Mouse (Mus musculus): Measurements from ENCODE around the gene Gm11554. TPM values are rescaled to one million over a fixed set of nuclear protein-coding genes. Genes with fewer than 3 reads are reported as not detected.

The Gm11554 gene
- not detected for polyA plus RNA-seq (2015; fragmentation: Illumina TruSeq; extraction: RNeasy Lipid Tissue Mini Kit (QIAGEN cat#74804); ENCODE audit: insufficient read depth, low read depth, low replicate concordance)

DNA sequence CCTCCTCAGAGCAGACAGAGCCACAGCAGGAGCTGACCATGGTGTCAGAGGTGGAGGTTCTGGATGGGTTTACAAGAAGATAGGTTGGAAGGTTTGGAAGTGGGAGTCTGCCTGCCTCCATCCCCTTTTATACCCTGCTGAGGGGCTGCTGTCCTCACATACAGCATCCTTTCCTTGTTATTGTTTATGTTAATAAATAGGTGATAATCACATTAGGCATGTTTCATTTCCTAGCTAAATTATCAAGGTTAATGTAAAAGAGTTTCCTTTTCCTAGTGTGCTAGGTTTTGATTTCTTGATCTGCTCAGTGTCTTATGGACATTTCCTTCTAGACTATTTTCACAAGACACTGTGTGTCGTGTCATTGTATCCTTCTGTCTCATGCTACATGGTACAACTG, at the start of gene Gm11554:
Gene Gm11554, minus strand, starts transcription at position 101 of the 400 bp plus-strand sequence.

DNA sequence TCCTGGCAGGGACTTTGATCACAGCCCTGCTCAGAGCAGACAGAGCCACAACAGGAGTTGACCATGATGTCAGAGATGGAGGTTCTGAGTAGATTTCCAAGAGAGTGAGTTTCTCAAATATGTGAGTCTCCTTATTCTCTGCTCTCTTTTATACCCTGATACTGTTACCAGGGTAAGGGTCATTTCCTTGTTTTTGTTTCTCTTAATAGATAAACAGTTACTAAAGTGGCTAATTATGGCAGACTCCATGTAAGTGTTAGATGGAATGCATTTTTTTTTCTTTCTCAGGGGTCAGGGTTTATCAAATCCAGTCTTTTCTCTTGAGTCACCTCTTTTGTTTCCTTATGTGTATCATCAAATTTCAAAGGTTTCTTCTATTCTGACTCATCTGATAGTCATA, 47.3 kb upstream of the Gm11554 start, which contains the start of gene Krtap4-16:
Gene Krtap4-16, minus strand, starts transcription at position 101 of the 400 bp plus-strand sequence.

GRCm38 (mm10) chr11:99837966-99838365, 33.7 kb upstream of the Gm11554 start, which contains the start of gene 2300003K06Rik:
Gene 2300003K06Rik, minus strand, starts transcription at chr11:99838066.

DNA sequence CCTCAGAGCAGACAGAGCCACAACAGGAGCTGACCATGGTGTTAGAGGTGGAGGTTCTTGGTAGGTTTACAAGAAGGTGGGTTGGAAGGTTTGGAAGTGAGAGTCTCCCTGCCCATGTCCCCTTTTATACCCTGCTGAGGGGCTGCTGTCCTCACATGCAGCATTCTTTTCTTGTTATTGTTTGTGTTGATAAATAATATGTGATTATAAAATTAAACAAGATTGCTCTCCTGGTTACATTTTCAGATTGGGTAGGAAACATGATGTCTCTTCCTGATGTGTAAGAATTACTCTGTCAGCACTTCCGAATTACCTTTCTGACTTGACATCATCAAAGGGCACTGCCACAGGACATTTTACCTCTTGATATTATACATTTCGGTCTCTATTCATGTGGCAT, 11.3 kb upstream of the Gm11554 start, which contains the start of gene Gm11564:
Gene Gm11564, minus strand, starts transcription at position 101 of the 400 bp plus-strand sequence.

DNA sequence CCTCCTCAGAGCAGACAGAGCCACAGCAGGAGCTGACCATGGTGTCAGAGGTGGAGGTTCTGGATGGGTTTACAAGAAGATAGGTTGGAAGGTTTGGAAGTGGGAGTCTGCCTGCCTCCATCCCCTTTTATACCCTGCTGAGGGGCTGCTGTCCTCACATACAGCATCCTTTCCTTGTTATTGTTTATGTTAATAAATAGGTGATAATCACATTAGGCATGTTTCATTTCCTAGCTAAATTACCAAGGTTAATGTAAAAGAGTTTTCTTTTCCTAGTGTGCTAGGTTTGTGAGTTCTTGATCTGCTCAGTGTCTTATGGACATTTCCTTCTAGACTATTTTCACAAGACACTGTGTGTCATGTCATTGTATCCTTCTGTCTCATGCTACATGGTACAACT, 5.5 kb upstream of the Gm11554 start, which contains the start of gene Krtap4-13:
Gene Krtap4-13, minus strand, starts transcription at position 101 of the 400 bp plus-strand sequence.

DNA sequence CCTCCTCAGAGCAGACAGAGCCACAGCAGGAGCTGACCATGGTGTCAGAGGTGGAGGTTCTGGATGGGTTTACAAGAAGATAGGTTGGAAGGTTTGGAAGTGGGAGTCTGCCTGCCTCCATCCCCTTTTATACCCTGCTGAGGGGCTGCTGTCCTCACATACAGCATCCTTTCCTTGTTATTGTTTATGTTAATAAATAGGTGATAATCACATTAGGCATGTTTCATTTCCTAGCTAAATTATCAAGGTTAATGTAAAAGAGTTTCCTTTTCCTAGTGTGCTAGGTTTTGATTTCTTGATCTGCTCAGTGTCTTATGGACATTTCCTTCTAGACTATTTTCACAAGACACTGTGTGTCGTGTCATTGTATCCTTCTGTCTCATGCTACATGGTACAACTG, 5.4 kb downstream of the Gm11554 start, which contains the start of gene Gm11569:
Gene Gm11569, minus strand, starts transcription at position 101 of the 400 bp plus-strand sequence.

DNA sequence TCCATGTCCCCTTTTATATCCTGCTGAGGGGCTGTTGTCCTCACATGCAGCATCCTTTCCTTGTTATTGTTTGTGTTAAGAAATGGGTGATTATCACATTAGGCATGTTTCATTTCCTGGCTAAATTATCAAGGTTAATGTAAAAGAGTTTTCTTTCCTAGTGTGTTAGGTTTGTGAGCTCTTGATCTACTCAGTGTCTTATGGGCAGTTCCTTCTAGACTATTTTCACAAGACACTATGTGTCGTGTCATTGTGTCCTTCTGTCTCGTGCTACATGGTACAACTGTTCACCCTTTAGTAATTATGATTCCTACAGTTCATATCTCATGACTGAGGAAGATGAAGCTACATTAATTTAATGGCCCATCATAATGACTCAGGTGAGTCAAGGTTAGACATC, 10.9 kb downstream of the Gm11554 start, which contains the start of gene Gm11596:
Gene Gm11596, minus strand, starts transcription at position 101 of the 400 bp plus-strand sequence.

GRCm38 (mm10) chr11:99784900-99785299, 19.3 kb downstream of the Gm11554 start, which contains the start of gene Krtap4-9:
Gene Krtap4-9, plus strand, starts transcription at chr11:99785200.

DNA sequence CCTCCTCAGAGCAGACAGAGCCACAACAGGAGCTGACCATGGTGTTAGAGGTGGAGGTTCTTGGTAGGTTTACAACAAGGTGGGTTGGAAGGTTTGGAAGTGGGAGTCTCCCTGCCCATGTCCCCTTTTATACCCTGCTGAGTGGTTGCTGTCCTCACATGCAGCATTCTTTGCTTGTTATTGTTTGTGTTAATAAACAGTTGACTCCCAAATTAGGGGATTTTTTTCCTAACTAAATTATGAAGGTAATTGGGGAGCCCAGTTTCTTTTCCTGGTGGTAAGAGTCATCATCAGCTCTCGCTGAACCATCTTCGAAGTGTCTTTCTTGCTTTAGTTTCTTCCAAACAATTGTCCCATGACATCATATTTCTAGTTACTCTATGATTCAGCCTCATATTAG, 23.6 kb downstream of the Gm11554 start, which contains the start of gene Krtap4-8:
Gene Krtap4-8, minus strand, starts transcription at position 101 of the 400 bp plus-strand sequence.

GRCm38 (mm10) chr11:99772813-99773212, 31.4 kb downstream of the Gm11554 start, which contains the start of gene Gm11595:
Gene Gm11595, minus strand, starts transcription at chr11:99772913.

Other genes with a start within 250 kb of the Gm11554 start
- gene Krtap3-2, start 247.6 kb downstream of the Gm11554 start, polyA plus RNA-seq (2015; fragmentation: Illumina TruSeq; extraction: RNeasy Lipid Tissue Mini Kit (QIAGEN cat#74804); ENCODE audit: insufficient read depth, low read depth, low replicate concordance) = not detected
- not detected for gene Gm11939, start 245.0 kb downstream of the Gm11554 start, polyA plus RNA-seq (2015; fragmentation: Illumina TruSeq; extraction: RNeasy Lipid Tissue Mini Kit (QIAGEN cat#74804); ENCODE audit: insufficient read depth, low read depth, low replicate concordance)
- gene Krtap3-1, start 237.8 kb downstream of the Gm11554 start, polyA plus RNA-seq (2015; fragmentation: Illumina TruSeq; extraction: RNeasy Lipid Tissue Mini Kit (QIAGEN cat#74804); ENCODE audit: insufficient read depth, low read depth, low replicate concordance) = not detected
- not detected for gene Krtap1-5, start 223.4 kb downstream of the Gm11554 start, polyA plus RNA-seq (2015; fragmentation: Illumina TruSeq; extraction: RNeasy Lipid Tissue Mini Kit (QIAGEN cat#74804); ENCODE audit: insufficient read depth, low read depth, low replicate concordance)
- gene Krtap1-4, start 220.8 kb downstream of the Gm11554 start, polyA plus RNA-seq (2015; fragmentation: Illumina TruSeq; extraction: RNeasy Lipid Tissue Mini Kit (QIAGEN cat#74804); ENCODE audit: insufficient read depth, low read depth, low replicate concordance) = not detected
- not detected for gene Krtap1-3, start 213.1 kb downstream of the Gm11554 start, polyA plus RNA-seq (2015; fragmentation: Illumina TruSeq; extraction: RNeasy Lipid Tissue Mini Kit (QIAGEN cat#74804); ENCODE audit: insufficient read depth, low read depth, low replicate concordance)
- gene Krtap9-3, start 206.3 kb downstream of the Gm11554 start, polyA plus RNA-seq (2015; fragmentation: Illumina TruSeq; extraction: RNeasy Lipid Tissue Mini Kit (QIAGEN cat#74804); ENCODE audit: insufficient read depth, low read depth, low replicate concordance) = not detected
- not detected for gene Gm11938, start 201.1 kb downstream of the Gm11554 start, polyA plus RNA-seq (2015; fragmentation: Illumina TruSeq; extraction: RNeasy Lipid Tissue Mini Kit (QIAGEN cat#74804); ENCODE audit: insufficient read depth, low read depth, low replicate concordance)
- gene Gm11937, start 194.3 kb downstream of the Gm11554 start, polyA plus RNA-seq (2015; fragmentation: Illumina TruSeq; extraction: RNeasy Lipid Tissue Mini Kit (QIAGEN cat#74804); ENCODE audit: insufficient read depth, low read depth, low replicate concordance) = not detected
- not detected for gene Krtap2-4, start 189.6 kb downstream of the Gm11554 start, polyA plus RNA-seq (2015; fragmentation: Illumina TruSeq; extraction: RNeasy Lipid Tissue Mini Kit (QIAGEN cat#74804); ENCODE audit: insufficient read depth, low read depth, low replicate concordance)
- gene Gm11562, start 184.0 kb downstream of the Gm11554 start, polyA plus RNA-seq (2015; fragmentation: Illumina TruSeq; extraction: RNeasy Lipid Tissue Mini Kit (QIAGEN cat#74804); ENCODE audit: insufficient read depth, low read depth, low replicate concordance) = not detected
- gene Krtap4-1, start 176.2 kb downstream of the Gm11554 start, polyA plus RNA-seq (2015; fragmentation: Illumina TruSeq; extraction: RNeasy Lipid Tissue Mini Kit (QIAGEN cat#74804); ENCODE audit: insufficient read depth, low read depth, low replicate concordance) = not detected
- gene Krtap4-2, start 169.4 kb downstream of the Gm11554 start, polyA plus RNA-seq (2015; fragmentation: Illumina TruSeq; extraction: RNeasy Lipid Tissue Mini Kit (QIAGEN cat#74804); ENCODE audit: insufficient read depth, low read depth, low replicate concordance) = not detected
- not detected for gene Krtap4-7, start 160.4 kb downstream of the Gm11554 start, polyA plus RNA-seq (2015; fragmentation: Illumina TruSeq; extraction: RNeasy Lipid Tissue Mini Kit (QIAGEN cat#74804); ENCODE audit: insufficient read depth, low read depth, low replicate concordance)
- gene Gm11555, start 154.2 kb downstream of the Gm11554 start, polyA plus RNA-seq (2015; fragmentation: Illumina TruSeq; extraction: RNeasy Lipid Tissue Mini Kit (QIAGEN cat#74804); ENCODE audit: insufficient read depth, low read depth, low replicate concordance) = not detected
- not detected for gene Gm11563, start 145.5 kb downstream of the Gm11554 start, polyA plus RNA-seq (2015; fragmentation: Illumina TruSeq; extraction: RNeasy Lipid Tissue Mini Kit (QIAGEN cat#74804); ENCODE audit: insufficient read depth, low read depth, low replicate concordance)
- gene Krtap4-6, start 138.5 kb downstream of the Gm11554 start, polyA plus RNA-seq (2015; fragmentation: Illumina TruSeq; extraction: RNeasy Lipid Tissue Mini Kit (QIAGEN cat#74804); ENCODE audit: insufficient read depth, low read depth, low replicate concordance) = not detected
- gene Gm14190, start 113.7 kb downstream of the Gm11554 start, polyA plus RNA-seq (2015; fragmentation: Illumina TruSeq; extraction: RNeasy Lipid Tissue Mini Kit (QIAGEN cat#74804); ENCODE audit: insufficient read depth, low read depth, low replicate concordance) = not detected
- not detected for gene Gm14180, start 70.2 kb downstream of the Gm11554 start, polyA plus RNA-seq (2015; fragmentation: Illumina TruSeq; extraction: RNeasy Lipid Tissue Mini Kit (QIAGEN cat#74804); ENCODE audit: insufficient read depth, low read depth, low replicate concordance)
- gene Gm11595, start 31.5 kb downstream of the Gm11554 start, polyA plus RNA-seq (2015; fragmentation: Illumina TruSeq; extraction: RNeasy Lipid Tissue Mini Kit (QIAGEN cat#74804); ENCODE audit: insufficient read depth, low read depth, low replicate concordance) = not detected
- gene Krtap4-8, start 23.7 kb downstream of the Gm11554 start, polyA plus RNA-seq (2015; fragmentation: Illumina TruSeq; extraction: RNeasy Lipid Tissue Mini Kit (QIAGEN cat#74804); ENCODE audit: insufficient read depth, low read depth, low replicate concordance) = not detected
- gene Krtap4-9, start 19.2 kb downstream of the Gm11554 start, polyA plus RNA-seq (2015; fragmentation: Illumina TruSeq; extraction: RNeasy Lipid Tissue Mini Kit (QIAGEN cat#74804); ENCODE audit: insufficient read depth, low read depth, low replicate concordance) = not detected
- not detected for gene Gm11596, start 11.0 kb downstream of the Gm11554 start, polyA plus RNA-seq (2015; fragmentation: Illumina TruSeq; extraction: RNeasy Lipid Tissue Mini Kit (QIAGEN cat#74804); ENCODE audit: insufficient read depth, low read depth, low replicate concordance)
- gene Gm11569, start 5.5 kb downstream of the Gm11554 start, polyA plus RNA-seq (2015; fragmentation: Illumina TruSeq; extraction: RNeasy Lipid Tissue Mini Kit (QIAGEN cat#74804); ENCODE audit: insufficient read depth, low read depth, low replicate concordance) = not detected
- gene Krtap4-13, start 5.4 kb upstream of the Gm11554 start, polyA plus RNA-seq (2015; fragmentation: Illumina TruSeq; extraction: RNeasy Lipid Tissue Mini Kit (QIAGEN cat#74804); ENCODE audit: insufficient read depth, low read depth, low replicate concordance) = not detected
- not detected for gene Gm11564, start 11.2 kb upstream of the Gm11554 start, polyA plus RNA-seq (2015; fragmentation: Illumina TruSeq; extraction: RNeasy Lipid Tissue Mini Kit (QIAGEN cat#74804); ENCODE audit: insufficient read depth, low read depth, low replicate concordance)
- gene 2300003K06Rik, start 33.6 kb upstream of the Gm11554 start, polyA plus RNA-seq (2015; fragmentation: Illumina TruSeq; extraction: RNeasy Lipid Tissue Mini Kit (QIAGEN cat#74804); ENCODE audit: insufficient read depth, low read depth, low replicate concordance) = not detected
- not detected for gene Krtap4-16, start 47.2 kb upstream of the Gm11554 start, polyA plus RNA-seq (2015; fragmentation: Illumina TruSeq; extraction: RNeasy Lipid Tissue Mini Kit (QIAGEN cat#74804); ENCODE audit: insufficient read depth, low read depth, low replicate concordance)
- not detected for gene Gm11568, start 53.5 kb upstream of the Gm11554 start, polyA plus RNA-seq (2015; fragmentation: Illumina TruSeq; extraction: RNeasy Lipid Tissue Mini Kit (QIAGEN cat#74804); ENCODE audit: insufficient read depth, low read depth, low replicate concordance)
- gene Gm11559, start 60.0 kb upstream of the Gm11554 start, polyA plus RNA-seq (2015; fragmentation: Illumina TruSeq; extraction: RNeasy Lipid Tissue Mini Kit (QIAGEN cat#74804); ENCODE audit: insufficient read depth, low read depth, low replicate concordance) = not detected
- gene Krtap9-1, start 68.9 kb upstream of the Gm11554 start, polyA plus RNA-seq (2015; fragmentation: Illumina TruSeq; extraction: RNeasy Lipid Tissue Mini Kit (QIAGEN cat#74804); ENCODE audit: insufficient read depth, low read depth, low replicate concordance) = not detected
- not detected for gene Gm11567, start 74.7 kb upstream of the Gm11554 start, polyA plus RNA-seq (2015; fragmentation: Illumina TruSeq; extraction: RNeasy Lipid Tissue Mini Kit (QIAGEN cat#74804); ENCODE audit: insufficient read depth, low read depth, low replicate concordance)
- gene Krtap31-1, start 103.5 kb upstream of the Gm11554 start, polyA plus RNA-seq (2015; fragmentation: Illumina TruSeq; extraction: RNeasy Lipid Tissue Mini Kit (QIAGEN cat#74804); ENCODE audit: insufficient read depth, low read depth, low replicate concordance) = not detected
- not detected for gene Gm11565, start 110.3 kb upstream of the Gm11554 start, polyA plus RNA-seq (2015; fragmentation: Illumina TruSeq; extraction: RNeasy Lipid Tissue Mini Kit (QIAGEN cat#74804); ENCODE audit: insufficient read depth, low read depth, low replicate concordance)
- gene Krtap31-2, start 131.8 kb upstream of the Gm11554 start, polyA plus RNA-seq (2015; fragmentation: Illumina TruSeq; extraction: RNeasy Lipid Tissue Mini Kit (QIAGEN cat#74804); ENCODE audit: insufficient read depth, low read depth, low replicate concordance) = not detected
- not detected for gene Krtap9-5, start 144.0 kb upstream of the Gm11554 start, polyA plus RNA-seq (2015; fragmentation: Illumina TruSeq; extraction: RNeasy Lipid Tissue Mini Kit (QIAGEN cat#74804); ENCODE audit: insufficient read depth, low read depth, low replicate concordance)
- gene Krtap29-1, start 174.6 kb upstream of the Gm11554 start, polyA plus RNA-seq (2015; fragmentation: Illumina TruSeq; extraction: RNeasy Lipid Tissue Mini Kit (QIAGEN cat#74804); ENCODE audit: insufficient read depth, low read depth, low replicate concordance) = not detected
- not detected for gene Krtap16-1, start 182.2 kb upstream of the Gm11554 start, polyA plus RNA-seq (2015; fragmentation: Illumina TruSeq; extraction: RNeasy Lipid Tissue Mini Kit (QIAGEN cat#74804); ENCODE audit: insufficient read depth, low read depth, low replicate concordance)
- not detected for gene Krtap17-1, start 189.5 kb upstream of the Gm11554 start, polyA plus RNA-seq (2015; fragmentation: Illumina TruSeq; extraction: RNeasy Lipid Tissue Mini Kit (QIAGEN cat#74804); ENCODE audit: insufficient read depth, low read depth, low replicate concordance)
- gene Krt33a, start 211.8 kb upstream of the Gm11554 start, polyA plus RNA-seq (2015; fragmentation: Illumina TruSeq; extraction: RNeasy Lipid Tissue Mini Kit (QIAGEN cat#74804); ENCODE audit: insufficient read depth, low read depth, low replicate concordance) = not detected
- gene Krt33b, start 225.4 kb upstream of the Gm11554 start, polyA plus RNA-seq (2015; fragmentation: Illumina TruSeq; extraction: RNeasy Lipid Tissue Mini Kit (QIAGEN cat#74804); ENCODE audit: insufficient read depth, low read depth, low replicate concordance) = not detected
- not detected for gene Krt34, start 237.1 kb upstream of the Gm11554 start, polyA plus RNA-seq (2015; fragmentation: Illumina TruSeq; extraction: RNeasy Lipid Tissue Mini Kit (QIAGEN cat#74804); ENCODE audit: insufficient read depth, low read depth, low replicate concordance)
- gene Krt31, start 246.1 kb upstream of the Gm11554 start, polyA plus RNA-seq (2015; fragmentation: Illumina TruSeq; extraction: RNeasy Lipid Tissue Mini Kit (QIAGEN cat#74804); ENCODE audit: insufficient read depth, low read depth, low replicate concordance) = not detected

Data from pancreas, adult 10 weeks (tissue).